Mouse (Mus musculus) olfactory bulb, adult 2 months (tissue): ENCODE measurements around the gene Plscr3.

Experiments used
- CTCF ChIP-seq: fragments of 200-500 bp; IDR thresholded peaks from 2 replicates; pipeline ENCODE4 v1.5.1; 2012; ENCODE audit warnings: low read depth, mild to moderate bottlenecking, low read length, moderate library complexity; ENCODE audit not compliant: insufficient read depth
- POLR2A ChIP-seq: fragments of 200-500 bp; IDR thresholded peaks from 2 replicates; pipeline ENCODE4 v1.6.1; 2012; ENCODE audit warnings: mild to moderate bottlenecking, low read depth, low read length, moderate library complexity; ENCODE audit not compliant: insufficient read depth

GRCm38 (mm10) chr11:69822080-69822479 is 24.1 kb upstream of the Plscr3 start, which contains the start of gene Spem1:
- TF ChIP-seq CTCF (no peak), POLR2A (no peak)
